Mouse (Mus musculus) forebrain, embryonic 12.5 days (tissue): ENCODE measurements around the gene Ptpn7. TPM values are rescaled to one million over a fixed set of nuclear protein-coding genes. Genes with fewer than 3 reads are reported as not detected.
A peak's percentile ranks its signal among the peaks of the same experiment; 100 is the strongest.

Experiments used
- ATAC-seq: fragments of 200-750 bp; cut with Nextera tagmentation; 2 replicates; pipeline ENCODE4 v1.8.0; 2017; ENCODE audit warnings: moderate TSS enrichment; ENCODE audit not compliant: low FRiP score
- H3K27ac ChIP-seq: fragments of 300-500 bp; sonication (generic); 2 replicates; pipeline ENCODE4 v1.5.1; 2016; ENCODE audit warnings: mild to moderate bottlenecking
- H3K27me3 ChIP-seq: fragments of 300-500 bp; sonication (generic); 2 replicates; pipeline ENCODE4 v1.6.1; 2016; ENCODE audit warnings: mild to moderate bottlenecking
- H3K36me3 ChIP-seq: fragments of 300-500 bp; sonication (generic); replicated peaks from 2 replicates; pipeline ENCODE4 v1.6.1; 2016; ENCODE audit warnings: mild to moderate bottlenecking
- H3K4me1 ChIP-seq: fragments of 300-500 bp; sonication (generic); 2 replicates; pipeline ENCODE4 v1.6.1; 2016
- H3K4me2 ChIP-seq: fragments of 300-500 bp; sonication (generic); 2 replicates; pipeline ENCODE4 v1.6.1; 2016; ENCODE audit warnings: mild to moderate bottlenecking, moderate library complexity
- H3K4me3 ChIP-seq: fragments of 300-500 bp; sonication (generic); replicated peaks from 2 replicates; pipeline ENCODE4 v1.5.1; 2016; ENCODE audit warnings: mild to moderate bottlenecking
- H3K9ac ChIP-seq: fragments of 300-500 bp; sonication (generic); 2 replicates; pipeline ENCODE4 v1.6.1; 2016; ENCODE audit warnings: mild to moderate bottlenecking
- H3K9me3 ChIP-seq: fragments of 300-500 bp; sonication (generic); 2 replicates; pipeline ENCODE4 v1.6.1; 2016
- WGBS: fragments of 180-500 bp; shearing (Covaris S2); methylation state at CpG from one replicate; pipeline ENCODE4 v1.1.7; 2016; 5-methylcytosine and 5-hydroxymethylcytosine counted together
- polyA plus RNA-seq: library from polyadenylated mRNA; unstranded; fragments of >200 nt; fragmentation: Nextera tagmentation; extraction: Ambion mirVana; gene quantifications from 2 replicates; pipeline ENCODE4 v1.2.1, GENCODE M21; 2016

Ptpn7 gene
- polyA plus RNA-seq, 1 experiment from 2014 or later = 1.0 TPM

DNA sequence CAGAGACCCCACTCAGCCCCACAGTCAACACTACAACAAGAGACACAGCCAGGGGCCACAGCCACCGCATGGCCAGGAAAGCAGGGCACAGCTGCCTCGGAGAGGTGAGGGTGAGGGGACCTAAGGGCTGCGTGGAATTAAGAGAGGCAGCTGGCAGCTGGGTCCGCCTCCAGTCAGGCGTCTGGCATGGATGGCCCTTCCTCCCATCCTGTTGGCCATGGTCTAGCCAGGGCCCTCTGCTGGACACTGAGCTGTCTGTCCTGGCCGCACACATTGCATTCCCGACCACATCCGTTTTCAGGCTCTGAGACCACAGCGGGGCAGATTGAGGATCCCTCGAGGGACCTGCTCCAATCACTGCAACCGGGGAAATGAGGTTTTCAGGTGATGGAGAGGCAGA is 34.9 kb downstream of the Ptpn7 start, which contains the start of gene Gpr37l1:
Gene Gpr37l1 (minus strand): TSS at position 247 of the 400 bp plus-strand sequence.
- Histone ChIP-seq H3K4me3 (no peak within 1 kb of the TSS), H3K27me3 (no peaks in the 10 kb centered on the region), H3K9me3 (no peaks in the 10 kb centered on the region), H3K36me3 (no peaks in the 10 kb centered on the region), H3K9ac (no peak within 1 kb of the TSS), H3K4me2 (no peak within 1 kb of the TSS), H3K27ac (no peak within 1 kb of the TSS), H3K4me1 (no peaks in the 10 kb centered on the region)
- WGBS = 69% methylated on average over 11 of the region's 11 CpGs
- ATAC-seq = no peak

GRCm38 (mm10) chr1:135168453-135169200 is 36.1 kb downstream of the Ptpn7 start:
- Histone ChIP-seq H3K27me3 (no peaks in the 10 kb centered on the region), H3K36me3 (no peaks in the 10 kb centered on the region), H3K9ac (no peak overlapping the region), H3K9me3 (no peaks in the 10 kb centered on the region), H3K4me2 (no peak overlapping the region), H3K27ac (no peak overlapping the region), H3K4me1 (no peaks in the 10 kb centered on the region), H3K4me3 (no peak overlapping the region)
- no peak for ATAC-seq
- WGBS = 88% methylated on average over 10 of the region's 10 CpGs

- no peaks in the 10 kb centered on the region for H3K9me3 ChIP-seq
- H3K9ac ChIP-seq = no peak overlapping the region
- H3K4me1 ChIP-seq = no peaks in the 10 kb centered on the region
- H3K4me2 ChIP-seq = no peak overlapping the region
- ATAC-seq = no peak
- WGBS = 63% methylated on average over 12 of the region's 12 CpGs
- H3K27me3 ChIP-seq = no peaks in the 10 kb centered on the region
- H3K27ac ChIP-seq = no peak overlapping the region
- H3K36me3 ChIP-seq = no peaks in the 10 kb centered on the region
- no peak overlapping the region for H3K4me3 ChIP-seq
Measured at GRCm38 (mm10) chr1:135169556-135170224, 37.2 kb downstream of the Ptpn7 start.

GRCm38 (mm10) chr1:135170299-135170698 is 37.8 kb downstream of the Ptpn7 start:
- WGBS = 82% methylated on average over 10 of the region's 10 CpGs
- Histone ChIP-seq H3K27me3 (no peaks in the 10 kb centered on the region), H3K4me1 (no peaks in the 10 kb centered on the region), H3K9ac (no peak overlapping the region), H3K36me3 (no peaks in the 10 kb centered on the region), H3K9me3 (no peaks in the 10 kb centered on the region), H3K27ac (no peak overlapping the region), H3K4me2 (no peak overlapping the region), H3K4me3 (no peak overlapping the region)
- no peak for ATAC-seq

- 84% methylated on average over 7 of the region's 7 CpGs for WGBS
- H3K9me3 ChIP-seq = no peaks in the 10 kb centered on the region
Measured at GRCm38 (mm10) chr1:135171202-135171601, 38.7 kb downstream of the Ptpn7 start.

GRCm38 (mm10) chr1:135171984-135172383 is 39.5 kb downstream of the Ptpn7 start:
- ATAC-seq = peak; percentile 44; the same call in 1 of the 2 replicates
- Histone ChIP-seq H3K9me3 (no peaks in the 10 kb centered on the region), H3K4me3 (no peak overlapping the region), H3K9ac (no peak overlapping the region), H3K27ac (no peak overlapping the region), H3K27me3 (no peaks in the 10 kb centered on the region), H3K4me1 (no peaks in the 10 kb centered on the region), H3K36me3 (no peaks in the 10 kb centered on the region), H3K4me2 (no peak overlapping the region)
- 59% methylated on average over 6 of the region's 6 CpGs for WGBS

More at GRCm38 (mm10) chr1:135171202-135171601, 38.7 kb downstream of the Ptpn7 start:
- H3K36me3 ChIP-seq = no peaks in the 10 kb centered on the region
- H3K4me3 ChIP-seq = no peak overlapping the region
- H3K4me1 ChIP-seq = no peaks in the 10 kb centered on the region
- no peaks in the 10 kb centered on the region for H3K27me3 ChIP-seq
- H3K9ac ChIP-seq = no peak overlapping the region
- ATAC-seq = no peak
- H3K27ac ChIP-seq = no peak overlapping the region
- no peak overlapping the region for H3K4me2 ChIP-seq

DNA sequence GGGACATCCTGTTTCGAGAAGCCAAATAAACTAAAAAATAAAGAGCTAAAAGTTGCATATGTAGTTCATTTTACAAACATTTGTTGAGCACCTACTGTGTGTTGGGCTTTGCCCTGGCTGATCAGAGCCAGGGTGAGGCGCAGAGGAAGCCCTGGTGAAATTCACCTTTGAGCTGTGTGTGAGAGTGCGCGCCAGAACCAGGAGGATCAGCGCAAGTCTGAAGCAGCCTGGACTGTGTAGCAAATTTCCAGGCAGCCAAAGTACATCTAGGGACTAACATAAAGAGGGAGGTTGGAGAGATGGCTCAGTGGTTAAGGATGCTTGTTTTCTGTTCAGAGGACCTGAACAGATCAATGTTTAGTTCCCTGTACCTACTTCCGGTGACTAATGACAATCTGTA is 40.8 kb downstream of the Ptpn7 start:
- WGBS = 94% methylated on average over 6 of the region's 6 CpGs
- no peak overlapping the region for H3K4me2 ChIP-seq
- ATAC-seq = no peak
- no peaks in the 10 kb centered on the region for H3K4me1 ChIP-seq
- H3K27me3 ChIP-seq = no peaks in the 10 kb centered on the region
- no peaks in the 10 kb centered on the region for H3K9me3 ChIP-seq
- no peak overlapping the region for H3K9ac ChIP-seq
- H3K36me3 ChIP-seq = no peaks in the 10 kb centered on the region
- H3K27ac ChIP-seq = no peak overlapping the region
- no peak overlapping the region for H3K4me3 ChIP-seq

DNA sequence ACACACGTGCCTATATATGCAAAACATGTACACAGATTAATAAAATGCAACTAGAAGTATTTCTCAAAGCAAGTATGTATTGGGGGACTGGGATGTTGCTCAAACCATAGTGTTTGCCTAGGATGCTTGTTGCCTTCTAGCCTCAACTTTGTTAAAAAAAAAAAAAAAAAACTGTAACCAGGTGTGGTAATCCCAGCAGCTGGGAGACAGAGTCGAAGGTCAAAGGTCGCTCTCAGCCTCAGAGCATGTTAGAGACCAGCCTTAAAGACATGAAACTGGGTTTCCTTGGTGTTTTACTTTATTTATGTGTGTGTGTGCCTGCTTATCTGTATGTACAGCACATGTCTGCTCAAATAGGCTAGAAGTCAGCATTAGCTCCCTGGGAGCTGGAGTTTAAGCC is 42.7 kb downstream of the Ptpn7 start:
- no peak overlapping the region for H3K4me3 ChIP-seq
- H3K9me3 ChIP-seq = no peaks in the 10 kb centered on the region
- no peak overlapping the region for H3K4me2 ChIP-seq
- ATAC-seq = no peak
- no peaks in the 10 kb centered on the region for H3K36me3 ChIP-seq
- WGBS = 79% methylated on average over 3 of the region's 3 CpGs
- H3K27me3 ChIP-seq = no peaks in the 10 kb centered on the region
- H3K4me1 ChIP-seq = no peaks in the 10 kb centered on the region
- H3K27ac ChIP-seq = no peak overlapping the region
- no peak overlapping the region for H3K9ac ChIP-seq

- WGBS = 82% methylated on average over 3 of the region's 3 CpGs
- no peak overlapping the region for H3K9ac ChIP-seq
- H3K4me1 ChIP-seq = no peaks in the 10 kb centered on the region
- no peak overlapping the region for H3K27ac ChIP-seq
- no peaks in the 10 kb centered on the region for H3K36me3 ChIP-seq
- H3K9me3 ChIP-seq = no peaks in the 10 kb centered on the region
- H3K4me2 ChIP-seq = no peak overlapping the region
- H3K4me3 ChIP-seq = no peak overlapping the region
- H3K27me3 ChIP-seq = no peaks in the 10 kb centered on the region
- no peak for ATAC-seq
Measured at GRCm38 (mm10) chr1:135177724-135178123, 45.2 kb downstream of the Ptpn7 start.

- Histone ChIP-seq H3K27me3 (no peaks in the 10 kb centered on the region), H3K4me2 (no peak overlapping the region), H3K36me3 (no peaks in the 10 kb centered on the region), H3K4me3 (no peak overlapping the region), H3K9me3 (no peaks in the 10 kb centered on the region), H3K4me1 (no peaks in the 10 kb centered on the region), H3K9ac (no peak overlapping the region), H3K27ac (no peak overlapping the region)
- no peak for ATAC-seq
- WGBS = 85% methylated on average over 7 of the region's 7 CpGs
Measured at GRCm38 (mm10) chr1:135178863-135179262, 46.4 kb downstream of the Ptpn7 start.

DNA sequence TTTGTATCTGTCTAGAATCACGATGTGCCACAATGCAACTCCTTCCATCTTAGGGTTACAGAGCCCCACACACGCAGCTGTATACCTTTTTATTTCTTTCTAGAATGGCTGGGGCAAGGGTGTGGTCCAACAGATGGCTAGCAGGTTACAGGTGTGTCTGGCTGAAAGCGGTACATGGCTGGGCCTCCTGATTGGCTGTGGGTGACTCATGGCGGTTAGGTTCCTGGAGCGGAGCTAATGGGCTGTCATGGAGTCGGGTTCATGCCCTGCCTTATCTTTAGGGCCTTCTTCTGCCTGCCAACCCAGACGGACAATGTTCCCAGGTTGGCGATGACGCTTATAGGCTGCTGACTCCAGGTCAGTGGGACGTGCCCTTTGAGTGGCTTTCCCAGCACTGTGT is 48.3 kb downstream of the Ptpn7 start:
- no peak overlapping the region for H3K4me3 ChIP-seq
- no peaks in the 10 kb centered on the region for H3K36me3 ChIP-seq
- 0 out of 2 replicates have a peak, but pooled peaks cover 4% of the 10 kb centered on the region for H3K27me3 ChIP-seq
- no peak for ATAC-seq
- no peaks in the 10 kb centered on the region for H3K9me3 ChIP-seq
- H3K4me1 ChIP-seq = no peaks in the 10 kb centered on the region
- 87% methylated on average over 10 of the region's 10 CpGs for WGBS
- H3K4me2 ChIP-seq = no peak overlapping the region
- no peak overlapping the region for H3K9ac ChIP-seq
- H3K27ac ChIP-seq = no peak overlapping the region

DNA sequence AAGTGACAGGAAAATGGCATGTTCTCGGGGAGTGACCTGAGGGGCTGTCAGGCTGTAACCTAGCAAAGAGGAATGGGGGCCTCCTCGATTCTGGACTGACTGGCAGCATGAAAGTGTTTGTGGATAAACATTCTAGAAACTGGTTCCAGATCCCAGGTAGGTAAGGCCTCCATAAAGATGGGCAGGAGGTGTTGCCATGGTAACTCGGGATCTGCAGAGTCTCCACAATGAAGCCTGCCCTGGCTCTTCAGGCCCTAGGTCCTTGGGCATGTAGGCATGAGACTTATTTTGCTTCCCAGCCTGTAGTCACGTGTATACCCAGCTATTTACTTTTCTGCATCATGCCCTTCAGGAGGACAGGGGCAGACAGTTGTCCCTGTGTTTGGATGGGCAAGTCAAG is 48.8 kb downstream of the Ptpn7 start:
- no peak for ATAC-seq
- Histone ChIP-seq H3K9me3 (no peaks in the 10 kb centered on the region), H3K4me1 (0 out of 2 replicates have a peak, but pooled peaks cover 2% of the 10 kb centered on the region), H3K36me3 (no peaks in the 10 kb centered on the region), H3K4me3 (no peak overlapping the region), H3K27me3 (0 out of 2 replicates have a peak, but pooled peaks cover 4% of the 10 kb centered on the region), H3K27ac (no peak overlapping the region), H3K9ac (no peak overlapping the region), H3K4me2 (no peak overlapping the region)
- 76% methylated on average over 4 of the region's 4 CpGs for WGBS
